Mouse (Mus musculus) gastrocnemius, adult 2 months (tissue): ENCODE measurements around the gene 4933415A04Rik. TPM values are rescaled to one million over a fixed set of nuclear protein-coding genes. Genes with fewer than 3 reads are reported as not detected.
A peak's percentile ranks its signal among the peaks of the same experiment; 100 is the strongest.

Experiments
- DNase-seq: peaks from one replicate; pipeline ENCODE4 v3.0.0; 2022
- H3K27ac ChIP-seq: fragments of 200-600 bp; 2 replicates; pipeline ENCODE4 v1.8.1; 2022; ENCODE audit warnings: mild to moderate bottlenecking
- H3K4me3 ChIP-seq: fragments of 200-600 bp; 2 replicates; pipeline ENCODE4 v1.8.1; 2022; ENCODE audit warnings: mild to moderate bottlenecking, moderate library complexity
- CTCF ChIP-seq: fragments of 200-600 bp; IDR thresholded peaks from 2 replicates; pipeline ENCODE4 v1.8.1; 2022; ENCODE audit warnings: antibody characterized with exemption, mild to moderate bottlenecking, moderate library complexity
- intact Hi-C: fragments of 180-260 bp; cut with DNase I; formaldehyde crosslinking; loops from one replicate; pipeline ENCODE4 v1.15.1; 2025
- long read RNA-seq, 2 experiments: library from polyadenylated mRNA; stranded (forward); transcript quantifications; one replicate each; pipeline ENCODE4 v2.0.0; 2021
- total RNA-seq, 2 experiments: library from RNA; stranded (reverse); gene quantifications; 2 replicates each; pipeline ENCODE4 v1.2.3; 2021

4933415A04Rik gene
- total RNA-seq = not detected
- long read RNA-seq, experiment 1 = 0 reads
- long read RNA-seq, experiment 2 = 0 reads

DNA sequence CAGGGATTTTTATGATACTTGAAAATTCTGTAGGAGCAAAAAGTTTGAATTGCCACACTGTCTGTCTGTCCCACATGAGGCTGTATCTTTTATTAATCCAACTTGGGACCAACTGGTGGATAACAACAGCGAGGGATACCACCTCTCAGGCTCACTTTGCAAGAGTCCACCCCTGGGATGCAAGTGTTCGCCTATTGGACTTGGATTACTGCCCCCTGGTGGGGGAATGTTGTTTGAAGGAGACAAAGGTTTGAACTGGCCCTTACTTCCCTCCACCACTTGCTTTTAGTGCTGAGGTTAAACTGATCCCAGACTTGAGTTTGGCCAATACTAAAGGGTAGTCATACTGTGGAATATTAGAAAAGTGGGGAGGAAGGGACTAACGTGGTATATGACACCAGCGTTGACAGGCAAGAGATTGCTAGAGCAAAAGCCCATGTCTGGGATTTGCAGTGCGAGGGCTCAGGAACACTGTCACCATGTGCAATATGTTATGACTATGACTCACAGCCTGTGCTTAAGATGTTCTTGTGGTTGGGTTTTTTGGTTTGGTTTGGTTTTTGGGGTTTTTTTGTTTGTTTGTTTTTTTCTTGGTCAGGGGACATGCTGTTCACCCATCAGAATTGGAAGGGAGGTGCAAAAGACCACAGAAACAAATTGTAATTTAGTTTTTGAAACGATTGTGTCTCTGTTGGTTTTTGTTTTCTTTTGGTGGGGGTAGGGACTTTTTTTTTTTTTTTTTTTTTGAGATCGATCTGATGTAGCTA is at the start of gene 4933415A04Rik:
Gene 4933415A04Rik (plus strand): TSS at position 717 of the 767 bp plus-strand sequence.
- peak; percentile 70 for DNase-seq
- no peak within 1 kb of the TSS for H3K27ac ChIP-seq
- intact Hi-C loops = loop anchor here (1.0 kb wide), 1 partner anchor 92 kb away; no protein-coding TSS in a partner anchor

GRCm38 (mm10) chr11:43537074-43537473 is 49.8 kb upstream of the 4933415A04Rik start:
- Histone ChIP-seq H3K4me3 (no peak overlapping the region), H3K27ac (no peak overlapping the region)
- DNase-seq = no peak
- intact Hi-C loops = no loop called here
- no peak for TF ChIP-seq CTCF

More for the DNA sequence above, at the start of gene 4933415A04Rik:
- no peak within 1 kb of the TSS for H3K4me3 ChIP-seq
- TF ChIP-seq CTCF = peak; percentile 73

DNA sequence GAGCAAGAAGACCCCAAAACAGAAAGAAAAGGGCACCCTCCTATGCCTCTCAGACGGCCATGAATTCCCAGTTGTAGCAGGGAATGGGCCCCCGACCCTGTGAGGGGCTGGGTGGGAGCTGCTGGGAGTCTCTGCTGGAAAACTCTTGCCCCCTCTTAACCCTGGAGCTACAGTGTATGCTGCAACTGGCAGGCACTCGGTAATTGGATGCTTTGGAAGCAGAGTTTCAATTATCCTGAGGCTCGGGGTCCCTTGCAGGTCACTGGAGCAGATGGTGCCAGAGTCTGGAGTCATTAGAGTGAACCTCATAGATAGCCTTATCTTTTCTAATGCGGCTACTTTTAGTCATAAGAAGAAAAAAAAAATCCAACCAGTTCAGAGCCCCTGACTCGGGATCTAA is 47.0 kb upstream of the 4933415A04Rik start:
- Histone ChIP-seq H3K4me3 (no peak overlapping the region), H3K27ac (no peak overlapping the region)
- no peak for DNase-seq
- intact Hi-C loops = no loop called here
- TF ChIP-seq CTCF = no peak

DNA sequence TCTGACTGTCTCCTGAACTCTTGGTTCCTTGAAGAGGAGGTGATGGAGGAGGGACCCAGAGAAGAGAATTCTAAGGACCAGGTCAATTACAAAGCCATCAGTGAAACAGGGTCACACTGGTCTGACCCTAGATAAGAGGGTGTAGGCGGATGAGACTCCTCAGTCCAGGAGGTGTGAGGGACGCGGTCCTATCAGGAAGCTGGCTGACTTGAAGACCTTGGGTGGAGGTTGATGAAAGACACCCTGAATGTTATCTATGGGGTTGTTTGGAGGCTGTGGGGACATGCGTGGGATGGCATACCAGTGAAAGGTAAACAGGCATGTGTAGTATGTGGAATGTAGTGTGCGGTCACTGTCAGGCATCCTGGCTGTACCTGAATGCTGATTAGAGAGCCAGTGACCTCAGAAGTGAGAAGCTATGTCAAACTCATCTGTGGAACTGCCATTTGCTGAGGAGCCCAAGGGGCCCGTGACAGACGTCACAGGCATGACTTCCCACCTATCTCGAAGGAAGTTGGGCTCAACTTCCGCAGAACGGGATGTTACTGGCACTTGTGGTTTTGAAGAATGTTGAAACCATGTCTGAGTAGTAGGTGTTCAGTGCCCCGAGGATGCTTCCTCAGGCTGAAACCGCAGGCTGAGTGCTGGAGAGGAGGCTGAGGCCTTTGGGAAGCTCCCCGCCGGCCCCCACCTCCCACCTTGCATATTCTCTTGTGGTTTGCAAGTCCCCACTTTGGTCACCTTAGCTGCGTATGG is 43.0 kb upstream of the 4933415A04Rik start:
- no peak for TF ChIP-seq CTCF
- no peak overlapping the region for H3K27ac ChIP-seq
- no peak for DNase-seq
- intact Hi-C loops = no loop called here
- H3K4me3 ChIP-seq = no peak overlapping the region

DNA sequence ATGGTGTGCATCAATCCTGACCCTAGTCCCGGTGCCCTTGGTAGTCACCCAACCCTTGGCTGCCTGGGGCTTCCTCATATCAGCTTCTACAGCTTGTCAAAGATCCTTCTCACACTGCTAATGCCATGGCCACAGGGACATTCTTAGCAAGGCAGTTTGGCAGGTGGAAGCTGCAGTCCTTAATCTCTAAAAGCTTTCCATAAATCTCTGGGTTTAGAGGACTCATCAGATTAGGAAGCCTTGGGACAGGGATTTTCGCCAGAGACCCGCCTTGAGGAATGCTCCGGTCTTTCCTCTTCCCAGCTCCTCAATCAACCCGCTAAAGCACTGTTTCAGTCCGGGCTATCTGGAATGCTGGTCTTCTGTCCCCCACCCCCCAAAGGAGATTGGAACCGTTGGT is 42.0 kb upstream of the 4933415A04Rik start:
- H3K4me3 ChIP-seq = no peak overlapping the region
- DNase-seq = no peak
- no peak overlapping the region for H3K27ac ChIP-seq
- TF ChIP-seq CTCF = no peak
- intact Hi-C loops = no loop called here

DNA sequence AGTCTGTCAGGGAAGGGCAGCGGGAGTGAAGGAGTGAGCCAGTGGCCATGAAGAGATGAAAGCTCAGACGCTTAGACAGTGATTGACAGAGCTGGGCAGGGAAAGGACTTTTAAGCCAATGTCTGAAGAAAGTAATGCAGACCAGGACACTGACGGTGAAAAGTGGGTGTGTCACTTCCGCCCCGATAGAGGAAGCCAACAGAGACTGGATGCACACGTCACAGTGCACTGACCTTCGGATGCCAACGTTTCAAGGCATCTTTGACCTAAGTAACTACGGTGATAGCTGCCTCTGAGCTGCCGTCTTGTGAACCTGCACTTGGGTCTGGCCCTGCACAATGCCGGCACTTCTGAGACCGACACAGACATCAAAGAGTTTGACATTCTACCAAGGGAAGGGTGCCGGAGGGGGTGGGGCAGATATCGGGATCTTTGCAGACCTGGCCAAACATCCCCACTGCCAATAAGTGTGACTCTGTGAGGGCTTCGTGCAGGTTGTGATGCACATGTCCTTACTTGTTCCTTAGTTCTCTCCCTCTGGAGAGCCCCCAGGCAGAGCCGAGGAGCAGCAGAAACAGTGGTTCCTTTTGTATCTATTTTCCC is 40.9 kb upstream of the 4933415A04Rik start:
- H3K27ac ChIP-seq = no peak overlapping the region
- intact Hi-C loops = no loop called here
- TF ChIP-seq CTCF = no peak
- DNase-seq = no peak
- no peak overlapping the region for H3K4me3 ChIP-seq

GRCm38 (mm10) chr11:43546678-43547077 is 40.2 kb upstream of the 4933415A04Rik start:
- TF ChIP-seq CTCF = no peak
- H3K4me3 ChIP-seq = no peak overlapping the region
- DNase-seq = no peak
- intact Hi-C loops = no loop called here
- no peak overlapping the region for H3K27ac ChIP-seq

DNA sequence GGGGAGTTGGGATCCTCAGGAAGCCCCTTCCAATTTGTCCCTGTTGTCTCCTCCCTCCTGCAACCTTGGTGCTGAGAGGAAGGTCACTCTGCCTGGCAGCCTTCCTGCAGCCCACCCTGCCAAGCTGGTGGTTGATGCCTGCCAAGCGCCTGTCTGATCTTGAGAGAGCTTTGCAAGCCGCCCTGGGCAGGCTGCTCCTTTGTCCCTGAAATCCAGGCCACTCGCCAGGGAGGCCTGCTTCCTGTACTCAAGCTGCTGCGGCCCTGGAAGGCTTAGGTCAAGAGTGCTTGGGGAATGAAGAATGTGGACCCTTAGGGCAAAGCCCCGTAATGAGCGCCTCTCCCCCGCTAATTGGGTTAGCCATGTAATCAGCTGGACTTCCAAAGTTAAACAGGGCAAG is 38.7 kb upstream of the 4933415A04Rik start:
- no peak for DNase-seq
- Histone ChIP-seq H3K4me3 (no peak overlapping the region), H3K27ac (no peak overlapping the region)
- TF ChIP-seq CTCF = no peak
- intact Hi-C loops = no loop called here

DNA sequence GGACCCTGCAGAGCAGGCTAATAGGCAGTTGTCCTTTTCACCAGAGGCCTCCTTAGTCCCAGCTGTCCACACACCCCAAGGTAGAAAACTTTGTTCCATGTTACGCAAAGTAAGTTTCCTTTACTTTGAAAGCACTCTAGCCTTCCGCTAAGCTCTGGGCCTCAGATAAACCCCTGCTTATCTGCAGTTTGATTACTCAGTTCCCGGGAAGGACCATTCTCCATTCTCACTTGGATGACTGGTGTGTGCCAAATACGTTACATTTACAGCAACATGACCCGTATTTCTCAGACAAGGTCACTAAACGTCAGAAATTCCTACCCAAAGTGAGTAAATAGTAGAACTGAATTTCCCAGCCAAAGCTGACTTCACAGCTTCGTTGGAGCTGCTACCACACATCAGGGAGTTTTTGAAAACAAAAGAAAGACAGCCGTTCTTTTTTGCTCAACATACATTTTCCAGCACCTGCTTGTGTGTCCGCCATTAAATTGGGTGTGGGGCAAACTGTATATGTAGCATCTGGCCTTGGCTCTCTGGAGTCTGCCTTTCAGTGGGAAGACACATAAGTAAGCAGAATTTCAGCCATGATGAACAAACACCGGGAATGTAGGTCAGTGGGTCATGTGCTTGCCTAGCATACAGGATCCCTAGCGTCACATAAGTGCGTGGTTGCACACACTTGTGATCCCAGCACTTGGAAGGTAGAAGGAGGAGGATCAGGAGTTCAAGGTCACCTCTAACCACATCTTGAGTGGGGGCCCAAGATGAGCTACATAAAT is 38.0 kb upstream of the 4933415A04Rik start:
- H3K4me3 ChIP-seq = no peak overlapping the region
- intact Hi-C loops = no loop called here
- H3K27ac ChIP-seq = no peak overlapping the region
- no peak for TF ChIP-seq CTCF
- DNase-seq = no peak

- TF ChIP-seq CTCF = no peak
- intact Hi-C loops = no loop called here
- peak; percentile 76 for DNase-seq
- H3K4me3 ChIP-seq = no peak overlapping the region
- H3K27ac ChIP-seq = no peak overlapping the region
These were observed 37.1 kb upstream of the 4933415A04Rik start for GRCm38 (mm10) chr11:43549701-43550100.

DNA sequence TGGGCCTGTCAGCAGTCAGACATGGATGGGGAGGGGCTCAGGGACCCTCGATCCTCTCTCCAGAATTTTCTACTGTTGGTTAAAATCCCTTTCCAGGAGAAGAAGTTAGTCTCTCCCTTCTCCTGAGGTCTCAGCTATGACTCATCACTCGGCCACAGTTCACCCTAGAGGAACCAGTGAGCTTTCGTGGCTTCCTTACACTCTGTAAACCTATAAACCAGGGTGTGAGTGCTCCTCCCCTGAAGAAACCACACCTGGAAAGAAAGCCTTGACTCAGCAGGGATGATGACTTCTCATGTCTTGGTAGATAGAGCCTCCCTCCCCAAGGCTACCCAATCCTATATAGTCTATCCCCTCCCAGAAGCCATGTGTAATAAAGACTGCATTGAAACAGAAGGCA is 35.1 kb upstream of the 4933415A04Rik start:
- Histone ChIP-seq H3K4me3 (no peak overlapping the region), H3K27ac (no peak overlapping the region)
- intact Hi-C loops = no loop called here
- no peak for DNase-seq
- TF ChIP-seq CTCF = no peak

- no peak for TF ChIP-seq CTCF
- DNase-seq = no peak
- no peak overlapping the region for H3K27ac ChIP-seq
- H3K4me3 ChIP-seq = no peak overlapping the region
- intact Hi-C loops = no loop called here
These were observed 34.2 kb upstream of the 4933415A04Rik start for GRCm38 (mm10) chr11:43552675-43553074.
